Mouse (Mus musculus): ENCODE data around the gene Zfp365. TPM values are rescaled to one million over a fixed set of nuclear protein-coding genes. Genes with fewer than 3 reads are reported as not detected.

Zfp365 gene
- total RNA-seq, 2 experiments from 2014 or later, result 1.2 to 1.3 TPM

DNA sequence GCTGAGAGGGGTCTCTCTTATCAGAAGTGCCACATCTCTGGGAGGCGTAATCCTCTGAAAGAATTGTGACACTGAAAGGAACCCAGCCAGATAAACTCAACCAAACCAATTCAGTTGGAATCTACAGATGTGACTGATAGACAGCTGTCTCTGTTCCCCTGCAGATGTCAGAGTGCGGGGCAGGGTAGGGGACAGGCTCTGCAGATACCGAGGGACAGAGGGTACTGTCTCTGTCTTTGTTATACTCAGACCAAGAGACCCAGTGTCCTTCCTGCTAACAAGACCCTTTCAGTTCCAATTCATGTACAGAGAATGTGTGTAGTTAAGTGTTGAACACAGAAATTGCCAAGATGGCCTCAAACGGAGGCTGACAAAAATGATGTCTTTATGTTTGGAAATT, 6.4 kb downstream of the Zfp365 start:
- intact Hi-C loops (cut with DNase I), result no loop called here
- DNase-seq, result no peak

DNA sequence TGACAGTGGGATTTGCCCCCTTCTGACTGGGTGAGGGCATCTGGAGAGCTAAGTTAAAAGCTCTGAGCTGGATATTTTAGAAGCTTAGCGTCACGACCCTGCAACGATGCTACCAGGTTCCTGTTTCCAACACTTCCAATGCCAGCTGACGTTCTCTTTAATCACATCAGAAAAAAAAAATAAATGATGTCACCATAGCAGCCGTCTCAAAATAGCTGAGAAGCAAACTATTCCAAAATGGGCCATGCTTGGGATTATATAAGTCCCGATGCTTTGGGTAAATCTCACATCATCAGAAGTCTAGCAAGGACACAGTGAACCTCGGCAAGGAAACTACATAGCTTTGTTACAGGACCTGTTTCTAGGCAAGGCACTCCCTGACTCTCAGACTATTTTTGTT, 9.1 kb downstream of the Zfp365 start:
- intact Hi-C loops (cut with DNase I), result no loop called here
- DNase-seq, result no peak

DNA sequence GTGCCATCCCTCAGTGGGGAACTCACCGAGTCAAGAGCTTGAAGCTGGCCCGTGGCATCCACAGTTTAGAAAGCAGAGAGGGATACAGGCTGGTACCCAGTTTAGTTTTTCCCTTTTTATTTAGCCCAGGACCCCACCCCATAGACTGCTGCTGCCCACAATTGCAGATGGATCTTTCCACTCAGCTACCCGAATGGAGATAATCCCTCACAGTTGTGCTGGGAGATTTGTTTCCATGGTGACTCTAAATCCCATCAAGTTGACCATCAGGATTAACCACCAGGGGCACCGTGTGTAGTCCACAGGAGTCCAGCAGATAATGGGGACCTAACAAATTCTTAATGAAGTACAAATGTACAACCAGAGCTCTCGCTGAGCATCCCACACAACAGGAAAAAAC, 11.3 kb downstream of the Zfp365 start:
- no peak for DNase-seq
- intact Hi-C loops (cut with DNase I), result no loop called here

DNA sequence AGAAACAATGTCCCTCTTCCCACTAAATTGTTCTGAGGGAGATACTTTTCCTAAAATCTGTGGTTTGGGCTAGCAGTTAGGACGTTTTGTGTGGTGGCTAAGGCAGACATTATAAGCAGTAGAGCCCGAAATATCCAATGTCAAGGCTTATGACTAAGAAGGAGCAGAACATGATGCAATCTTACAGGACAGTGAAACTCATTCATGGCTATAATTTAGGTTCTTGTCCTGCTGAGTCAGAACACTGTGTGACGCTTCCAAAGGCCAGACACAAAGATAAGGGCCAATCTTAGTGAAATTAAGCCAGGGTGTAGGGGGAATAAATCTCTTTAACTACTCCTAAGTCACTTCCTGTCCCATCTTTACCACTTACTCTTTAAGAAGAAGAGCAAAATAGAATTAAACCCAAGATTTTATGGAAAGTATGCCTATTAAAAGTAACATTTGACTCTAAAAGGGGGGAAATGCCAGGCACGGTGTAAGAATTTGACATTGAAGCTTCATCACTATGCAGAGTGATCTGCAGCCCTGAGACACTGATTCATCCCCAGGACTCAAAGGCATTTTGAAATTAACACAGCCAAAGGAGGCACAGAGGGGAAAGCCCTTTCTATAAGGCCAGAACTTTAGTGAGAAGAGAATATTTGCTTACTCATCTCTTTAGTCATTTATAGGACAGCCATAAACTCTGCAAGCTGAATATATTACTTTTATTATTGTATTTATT, 13.3 kb downstream of the Zfp365 start:
- intact Hi-C loops (cut with DNase I), result no loop called here
- no peak for DNase-seq

DNA sequence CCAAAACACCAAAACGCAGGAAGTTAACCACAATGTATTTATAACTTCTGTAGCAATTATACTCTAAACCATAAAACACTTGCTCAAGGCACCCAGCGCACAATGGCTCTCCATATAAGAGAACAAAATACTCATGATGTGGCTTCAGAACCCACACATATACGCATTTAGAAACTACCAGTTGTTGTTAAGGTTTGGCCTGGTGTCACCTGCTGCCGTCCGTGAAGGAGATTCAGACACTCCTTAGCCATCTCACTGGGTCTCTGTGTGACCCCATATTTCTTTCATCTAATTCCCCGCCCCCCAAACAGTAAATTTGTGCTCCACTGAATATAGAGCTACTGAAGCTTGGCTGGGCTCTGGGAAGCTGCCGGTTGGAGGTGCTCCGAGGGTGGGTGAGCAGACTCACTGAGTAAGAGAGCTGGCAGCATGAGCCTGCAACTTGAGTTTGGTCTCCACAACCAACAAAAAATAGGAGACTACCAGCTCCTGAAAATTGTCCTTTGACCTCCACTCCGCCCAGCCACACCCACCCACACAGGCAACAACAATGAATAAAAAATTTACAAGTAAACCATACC, 14.0 kb downstream of the Zfp365 start:
- DNase-seq, result no peak
- intact Hi-C loops (cut with DNase I), result no loop called here

DNA sequence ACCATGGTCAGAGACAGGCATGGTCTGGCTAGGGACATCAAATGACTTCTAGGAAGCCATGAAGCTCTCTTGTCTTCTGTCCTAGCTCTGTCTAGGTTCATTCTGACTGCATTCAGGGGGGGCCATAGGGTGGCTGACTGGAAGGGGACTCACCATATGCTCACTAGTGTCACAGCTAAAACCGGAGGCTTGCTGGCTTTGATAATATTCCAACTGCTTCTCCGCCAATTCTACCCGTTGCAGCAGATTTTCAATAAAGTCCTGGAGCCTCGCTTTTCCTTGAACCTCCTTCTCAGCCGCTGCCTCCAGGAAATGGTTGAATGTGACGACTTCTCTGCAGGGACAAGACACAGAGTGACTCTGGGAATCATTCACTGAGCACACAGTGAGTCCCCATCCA, 15.2 kb downstream of the Zfp365 start:
- intact Hi-C loops (cut with DNase I), result no loop called here
- no peak for DNase-seq

DNA sequence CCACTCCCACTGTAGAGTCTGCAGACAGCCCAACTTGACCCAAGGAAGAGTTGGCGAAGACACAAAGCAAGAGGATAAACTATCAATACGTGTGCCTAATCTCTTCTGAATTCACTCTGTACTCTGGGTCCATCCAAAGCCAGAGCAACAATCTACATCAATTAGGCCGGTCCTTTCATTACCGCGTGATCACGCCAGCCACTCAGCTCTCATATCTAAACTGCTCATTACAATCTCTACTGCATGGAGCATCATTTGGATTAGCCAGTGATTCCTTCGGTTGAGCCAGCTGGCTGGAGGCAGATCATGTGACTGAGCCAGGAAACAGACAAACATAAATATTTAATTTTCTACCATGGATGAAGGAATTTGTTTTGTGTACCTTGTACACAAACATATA, 17.8 kb downstream of the Zfp365 start:
- intact Hi-C loops (cut with DNase I), result no loop called here
- no peak for DNase-seq

DNA sequence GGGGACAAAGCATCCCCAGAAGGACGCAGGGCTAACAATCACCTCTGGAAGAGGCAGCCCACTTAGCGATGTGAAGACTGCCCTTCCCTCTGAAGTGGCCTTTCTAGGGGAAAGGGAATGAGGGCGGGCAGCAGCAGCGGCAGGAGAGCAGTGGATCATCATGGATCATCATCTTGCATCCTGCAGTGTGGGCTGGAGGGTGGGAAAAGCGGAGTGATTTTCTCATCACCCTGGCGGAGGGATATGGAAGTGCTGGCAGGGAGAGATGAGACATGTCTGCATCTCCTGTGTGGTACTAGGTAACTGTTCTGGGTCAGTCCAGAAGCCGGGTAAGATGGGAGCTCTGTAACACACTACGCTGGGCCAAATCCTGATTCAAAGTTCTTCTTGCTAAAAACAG, 18.4 kb downstream of the Zfp365 start:
- intact Hi-C loops (cut with DNase I), result no loop called here
- no peak for DNase-seq

DNA sequence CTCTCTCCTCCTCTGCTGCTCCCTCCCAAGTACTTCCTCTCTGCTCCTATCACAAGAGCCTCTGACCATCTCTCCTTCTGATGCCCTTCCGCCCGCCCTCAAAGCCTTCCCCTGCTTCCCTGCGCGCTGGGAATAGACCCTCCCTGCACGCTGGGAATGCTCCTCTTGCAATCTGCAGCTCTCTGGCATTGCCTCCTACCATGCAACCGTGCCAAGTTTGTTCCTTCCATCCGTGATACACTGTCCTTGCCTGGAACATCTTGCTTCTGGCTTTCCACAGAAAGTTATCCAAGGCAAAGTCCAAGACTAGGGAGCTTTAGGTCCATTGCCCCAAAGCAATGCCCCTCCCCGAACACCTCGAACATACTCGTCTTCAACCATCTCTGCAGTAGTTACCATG, 19.2 kb downstream of the Zfp365 start:
- intact Hi-C loops (cut with DNase I), result no loop called here
- no peak for DNase-seq

DNA sequence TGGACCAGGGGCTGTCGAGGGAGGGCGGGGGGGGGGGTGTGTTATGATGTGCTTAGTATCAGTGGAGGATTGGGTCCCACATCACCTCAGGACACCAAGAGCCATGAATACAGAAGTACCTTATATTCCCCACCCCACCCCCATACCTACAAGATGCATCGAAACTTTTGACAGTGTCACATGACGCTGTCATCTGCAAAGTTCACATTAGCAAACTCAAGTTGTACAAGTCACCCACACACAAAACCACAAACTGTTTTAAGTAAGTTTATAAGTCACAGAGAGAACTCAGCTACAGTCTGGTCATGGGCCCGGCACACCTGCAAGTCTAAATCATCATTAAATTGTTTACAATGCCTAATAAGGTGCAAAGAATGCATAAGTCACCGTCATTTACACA, 21.3 kb downstream of the Zfp365 start:
- intact Hi-C loops (cut with DNase I), result no loop called here
- DNase-seq, result no peak

DNA sequence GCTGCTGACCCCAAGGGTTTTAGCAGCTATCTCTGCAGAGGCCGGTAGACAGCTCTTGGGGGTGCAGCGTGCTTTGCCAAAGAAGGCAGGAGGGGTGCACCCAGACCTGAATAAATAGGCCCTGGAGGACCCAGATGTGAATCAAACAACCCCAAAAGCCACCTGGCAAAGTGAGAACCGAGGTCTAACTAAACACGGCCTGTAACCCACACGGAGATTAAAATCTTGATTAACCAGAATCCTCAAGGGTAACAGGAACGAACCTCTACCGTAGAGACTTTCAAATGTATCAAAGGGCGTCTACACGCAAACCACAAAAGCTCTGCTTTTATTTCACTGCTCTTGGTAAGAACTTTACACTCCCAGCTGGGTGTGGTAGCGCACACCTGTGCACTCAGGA, 24.5 kb downstream of the Zfp365 start:
- intact Hi-C loops (cut with DNase I), result no loop called here
- DNase-seq, result no peak

DNA sequence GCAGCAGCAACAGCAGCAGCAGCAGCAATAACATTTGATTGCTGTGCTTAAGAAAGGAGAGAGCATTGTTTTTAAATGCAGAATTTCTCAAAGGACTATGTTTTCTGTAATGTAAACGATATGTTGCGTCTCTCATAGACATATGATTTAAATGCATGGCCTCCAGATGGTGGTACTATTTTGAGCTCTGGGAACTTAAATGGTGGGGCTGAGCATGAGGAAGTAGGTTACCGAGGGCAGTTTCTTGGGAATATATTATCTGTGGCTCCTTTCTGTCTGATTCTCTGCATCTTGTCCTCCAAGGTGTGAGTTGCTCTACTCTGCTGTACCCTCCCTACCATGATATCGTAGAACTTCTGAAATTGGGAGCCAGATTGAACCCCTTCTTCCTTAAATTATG, 31.8 kb downstream of the Zfp365 start:
- intact Hi-C loops (cut with DNase I), result no loop called here
- DNase-seq, result no peak

DNA sequence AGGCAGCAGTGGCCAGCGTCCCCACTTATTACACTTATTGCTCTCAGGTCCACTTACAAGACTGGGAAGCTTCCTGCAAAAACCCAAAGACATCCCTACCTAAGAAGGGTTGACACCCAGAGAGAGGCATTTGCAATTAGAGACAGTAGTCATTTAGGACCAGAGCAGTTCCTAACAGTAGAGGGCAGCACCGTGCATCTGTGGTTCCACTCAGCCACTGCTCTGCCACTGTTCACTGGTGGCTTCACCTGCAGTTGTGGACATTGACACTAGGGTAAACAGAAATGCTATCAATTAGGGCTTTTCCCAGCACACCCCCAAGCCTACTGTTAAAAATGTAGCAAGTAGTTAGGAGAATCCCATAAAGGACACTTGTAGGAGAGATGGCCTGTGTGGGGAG, 40.7 kb downstream of the Zfp365 start:
- intact Hi-C loops (cut with DNase I), result loop anchor here (1.0 kb wide), 1 partner anchor 112 kb away; no protein-coding TSS in a partner anchor
- DNase-seq, result peak; percentile 72 to 88

DNA sequence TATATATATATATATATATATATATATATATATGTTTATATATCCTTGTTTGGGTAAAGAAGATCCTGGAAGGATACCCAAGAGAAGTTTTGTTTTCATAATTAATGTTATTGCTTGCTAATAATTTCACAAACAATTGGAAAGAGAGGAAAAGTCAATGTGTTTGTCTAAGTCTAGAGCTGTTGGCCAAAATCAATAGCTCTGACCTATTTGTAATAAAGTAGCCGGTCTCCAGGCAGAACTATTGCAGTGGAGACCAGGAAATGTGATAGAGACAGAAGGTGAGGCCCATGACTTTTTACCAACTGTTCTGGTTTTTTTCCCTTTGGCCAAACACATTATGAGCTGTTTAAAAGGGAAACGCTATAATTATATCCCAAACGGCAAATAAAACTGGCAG, 44.2 kb downstream of the Zfp365 start:
- intact Hi-C loops (cut with DNase I), result loop anchor here (10.0 kb wide), 1 partner anchor 217 kb away; no protein-coding TSS in a partner anchor
- DNase-seq, result no peak

DNA sequence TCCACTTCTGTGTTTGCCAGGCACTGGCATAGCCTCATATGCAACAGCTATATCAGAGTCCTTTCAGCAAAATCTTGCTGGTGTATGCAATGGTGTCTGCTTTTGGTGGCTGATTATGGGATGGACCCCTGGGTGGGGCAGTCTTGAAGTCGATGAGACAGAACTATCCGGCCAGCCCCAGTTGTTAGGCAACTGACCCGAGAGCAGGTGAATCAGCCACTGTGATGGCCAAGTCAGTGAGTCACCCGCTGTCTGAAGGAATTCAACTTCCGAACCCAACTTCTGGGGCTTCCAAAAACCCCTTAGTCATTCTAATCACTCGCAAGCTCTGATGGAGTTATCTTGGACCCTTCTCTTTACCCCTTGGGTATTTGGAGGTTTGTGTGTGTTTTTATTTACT, 46.6 kb downstream of the Zfp365 start:
- DNase-seq, result no peak
- intact Hi-C loops (cut with DNase I), result loop anchor here (10.0 kb wide), 1 partner anchor 219 kb away; no protein-coding TSS in a partner anchor

DNA sequence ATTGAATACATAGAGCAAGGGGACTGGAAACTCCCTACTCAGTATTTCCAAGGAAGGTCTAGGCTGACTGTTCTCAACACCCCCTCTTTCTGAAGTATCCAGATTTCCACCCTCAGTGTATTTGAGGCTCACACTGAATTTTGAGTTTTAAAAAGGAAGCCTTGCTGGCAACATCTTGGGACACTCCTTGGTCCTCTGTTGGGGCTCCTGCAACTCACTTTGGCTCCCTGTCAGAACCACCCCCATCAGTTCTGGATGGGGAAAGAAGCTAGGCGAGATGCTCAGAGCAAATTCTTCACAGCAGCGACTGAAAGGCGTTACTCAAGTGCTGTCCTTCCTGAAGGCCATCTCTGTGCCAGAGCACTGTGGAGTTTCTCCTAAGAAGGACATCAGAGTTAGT, 47.4 kb downstream of the Zfp365 start:
- intact Hi-C loops (cut with DNase I), result loop anchor here (10.0 kb wide), 1 partner anchor 220 kb away; no protein-coding TSS in a partner anchor
- no peak for DNase-seq

DNA sequence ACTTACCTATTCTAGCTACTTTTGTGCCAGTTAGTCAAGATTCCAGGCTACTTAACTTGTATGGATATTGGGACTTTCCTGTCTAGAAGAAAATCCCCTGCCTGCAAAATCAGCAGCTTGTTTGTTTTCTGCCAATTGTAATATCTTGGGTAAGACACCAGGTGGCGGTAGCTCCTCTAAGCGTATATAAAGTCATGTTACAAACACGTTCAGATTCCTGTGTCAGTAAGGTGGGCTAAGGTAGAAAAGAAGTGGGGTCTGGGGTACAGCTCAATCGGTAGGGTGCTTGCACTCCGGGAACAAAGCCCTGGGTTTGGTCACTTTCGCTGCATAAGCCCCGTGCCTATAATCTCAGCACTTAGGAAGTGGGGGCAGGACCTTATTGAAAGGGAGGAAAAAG, 50.1 kb downstream of the Zfp365 start:
- peak; percentile 44 to 73 for DNase-seq
- intact Hi-C loops (cut with DNase I), result loop anchor here (1.0 to 10.0 kb wide), 4 partner anchors 122 to 420 kb away; no protein-coding TSS in a partner anchor

DNA sequence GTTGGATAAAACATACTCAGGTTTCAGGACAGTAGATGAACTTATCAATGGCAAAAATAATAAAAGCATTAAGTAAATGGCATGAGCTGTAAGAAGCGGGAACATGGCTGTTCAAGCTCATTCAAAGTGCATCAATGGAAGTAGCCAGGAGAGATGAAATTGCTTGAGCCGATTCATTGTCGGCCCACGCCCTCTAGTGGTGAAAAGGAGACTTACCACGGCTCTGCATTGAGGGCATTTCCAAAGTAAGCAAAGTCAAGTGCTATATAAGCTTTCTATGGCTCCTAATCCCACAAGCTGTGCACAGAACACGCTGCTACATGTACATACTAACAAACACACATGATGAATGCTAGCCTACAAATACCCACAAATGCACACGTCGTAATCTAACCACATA, 53.6 kb downstream of the Zfp365 start:
- intact Hi-C loops (cut with DNase I), result loop anchor here (2.0 kb wide), 3 partner anchors 130 to 544 kb away; no protein-coding TSS in a partner anchor
- DNase-seq, result peak; percentile 80 to 85

DNA sequence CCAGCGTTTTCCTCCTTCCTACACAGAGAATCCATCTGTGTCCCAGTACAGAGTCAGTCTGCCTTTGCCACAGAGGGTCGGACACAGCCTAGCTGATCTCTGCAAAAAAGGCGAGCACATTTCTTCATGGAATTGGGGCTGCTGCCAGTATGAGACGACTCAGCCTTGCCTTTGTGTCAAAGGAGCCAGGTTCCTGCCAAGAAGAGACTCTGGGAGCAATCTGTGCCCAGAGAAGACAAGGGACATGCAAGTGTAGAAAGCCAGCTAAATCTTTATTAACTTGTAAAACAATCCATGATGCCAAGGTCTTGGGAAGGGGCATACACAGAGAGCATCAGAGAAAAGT, 54.9 kb downstream of the Zfp365 start:
- intact Hi-C loops (cut with DNase I), result no loop called here
- DNase-seq, result no peak

DNA sequence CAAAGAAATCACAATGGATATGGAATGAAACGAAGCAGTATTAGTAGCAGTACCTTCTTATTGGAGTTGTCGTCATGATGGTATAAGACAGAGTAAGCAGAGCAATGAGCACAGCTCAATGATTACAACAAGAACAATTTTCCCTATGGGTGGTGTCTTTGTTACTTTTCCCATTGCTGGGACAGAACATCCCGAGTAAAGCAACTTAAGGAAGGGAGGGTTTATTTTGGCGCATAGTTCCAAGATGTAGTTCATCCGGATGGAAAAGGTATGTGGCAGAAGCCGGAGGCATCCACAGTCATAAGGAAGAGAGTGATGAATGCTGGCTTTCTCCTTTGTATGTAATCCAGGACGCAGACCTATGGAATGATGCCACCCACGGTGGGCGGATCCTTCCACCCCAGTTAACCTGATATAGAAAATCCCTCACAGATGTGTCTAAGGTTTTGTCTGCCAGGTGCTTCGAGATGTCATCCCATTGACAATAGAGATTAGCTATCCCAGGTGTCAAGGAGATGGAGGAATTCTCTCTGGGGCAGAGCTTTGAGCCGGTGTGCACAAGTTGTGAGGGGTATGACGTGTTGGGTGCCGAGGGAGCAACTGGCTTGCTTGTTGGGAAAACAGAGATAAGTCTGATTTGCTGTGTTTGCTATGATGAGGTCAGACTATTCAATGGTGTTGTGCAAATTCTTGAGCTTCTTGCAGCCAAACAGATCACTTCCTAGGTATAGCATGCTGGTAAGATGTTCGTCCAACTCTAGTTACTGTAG, 55.5 kb downstream of the Zfp365 start:
- intact Hi-C loops (cut with DNase I), result no loop called here
- no peak for DNase-seq

DNA sequence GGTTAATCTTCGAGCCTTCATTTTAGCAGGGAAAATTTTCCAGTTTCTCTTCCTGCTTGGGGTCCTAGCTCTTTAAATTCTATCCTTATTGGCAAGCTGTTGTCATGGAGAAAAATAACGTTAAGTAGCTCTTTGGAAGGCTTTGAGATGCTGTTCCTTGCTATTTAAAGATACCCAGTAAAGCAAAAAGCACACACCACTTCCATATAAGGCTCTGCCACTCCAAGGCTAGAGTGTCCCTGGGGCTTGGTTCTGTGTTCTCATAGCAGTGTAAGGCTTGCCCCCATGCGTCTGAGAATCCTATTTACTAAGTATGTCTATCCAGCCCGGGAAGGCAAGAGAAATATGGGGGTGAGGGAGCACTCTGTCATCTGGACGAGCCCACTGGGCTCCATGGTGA, 56.7 kb downstream of the Zfp365 start:
- intact Hi-C loops (cut with DNase I), result no loop called here
- DNase-seq, result no peak

DNA sequence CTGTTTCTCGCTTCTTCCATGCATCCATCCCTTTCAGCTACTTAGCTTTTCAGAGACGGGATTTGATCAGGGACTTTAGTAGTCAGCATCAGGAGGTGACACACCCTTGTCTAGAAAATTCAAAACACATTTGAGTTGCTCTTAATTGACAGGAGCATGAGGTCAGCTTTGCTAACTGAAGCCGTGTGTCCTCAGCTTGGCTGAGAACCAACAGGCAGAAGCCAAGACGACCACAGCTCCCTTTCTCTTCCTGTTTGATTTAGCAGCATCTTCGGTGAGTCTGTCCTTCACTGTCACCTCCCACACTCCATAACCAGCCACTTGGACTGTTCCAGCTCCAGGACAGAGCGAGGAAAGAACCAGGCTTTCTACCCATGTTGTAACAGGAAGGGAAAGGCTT, 60.1 kb downstream of the Zfp365 start:
- DNase-seq, result no peak
- intact Hi-C loops (cut with DNase I), result no loop called here
